Mouse (Mus musculus) spleen, adult 2 months (tissue): ENCODE results near the gene Npnt. TPM values are rescaled to one million over a fixed set of nuclear protein-coding genes. Genes with fewer than 3 reads are reported as not detected.

Source experiments
- DNase-seq, 2 experiments: peaks; one replicate each; pipeline versions ENCODE4 v3.0.0 to v3.0.0-alpha.2; 2012 to 2021; ENCODE audit warnings: low spot score in 2 of 2, low read depth in 1 of 2
- H3K27ac ChIP-seq: fragments of 200-500 bp; 2 replicates; pipeline ENCODE4 v1.5.1; 2012; ENCODE audit warnings: low read length, inconsistent platforms; ENCODE audit not compliant: insufficient read depth
- H3K27me3 ChIP-seq: fragments of 200-500 bp; 2 replicates; pipeline ENCODE4 v1.6.1; 2012; ENCODE audit warnings: mild to moderate bottlenecking, moderate library complexity, low read length, inconsistent platforms; ENCODE audit not compliant: control insufficient read depth, insufficient read depth
- H3K36me3 ChIP-seq: fragments of 200-500 bp; 2 replicates; pipeline ENCODE4 v1.6.1; 2012; ENCODE audit warnings: mild to moderate bottlenecking, low read length, inconsistent platforms; ENCODE audit not compliant: control insufficient read depth, insufficient read depth
- H3K4me1 ChIP-seq: fragments of 200-500 bp; 2 replicates; pipeline ENCODE4 v1.6.1; 2011; ENCODE audit warnings: inconsistent platforms; ENCODE audit not compliant: control insufficient read depth, insufficient read depth, insufficient read length
- H3K4me3 ChIP-seq: fragments of 200-500 bp; 2 replicates; pipeline ENCODE4 v1.5.1; 2011; ENCODE audit warnings: mild to moderate bottlenecking, inconsistent platforms; ENCODE audit not compliant: insufficient read depth, insufficient read length; ENCODE audit errors: extremely low read depth
- CTCF ChIP-seq: fragments of 200-500 bp; IDR thresholded peaks from 2 replicates; pipeline ENCODE4 v1.5.1; 2011; ENCODE audit warnings: mild to moderate bottlenecking, inconsistent platforms; ENCODE audit not compliant: insufficient read depth, insufficient read length, insufficient replicate concordance; ENCODE audit errors: extremely low read depth
- POLR2A ChIP-seq: fragments of 200-500 bp; IDR thresholded peaks from 2 replicates; pipeline ENCODE4 v1.6.1; 2011; ENCODE audit warnings: low read depth, low read length, inconsistent platforms
- WGBS: fragments of 180-500 bp; shearing (Covaris S2); methylation state at CpG from one replicate; pipeline ENCODE4 v1.1.7; 2018; 5-methylcytosine and 5-hydroxymethylcytosine counted together
- polyA plus RNA-seq: library from polyadenylated mRNA; depleted of rRNA; stranded (reverse); fragments of >200 nt; gene quantifications from 2 replicates; pipeline ENCODE4 v1.2.3, GENCODE M21; 2012

The Npnt gene
- polyA plus RNA-seq, 1 experiment = 42.8 TPM

DNA sequence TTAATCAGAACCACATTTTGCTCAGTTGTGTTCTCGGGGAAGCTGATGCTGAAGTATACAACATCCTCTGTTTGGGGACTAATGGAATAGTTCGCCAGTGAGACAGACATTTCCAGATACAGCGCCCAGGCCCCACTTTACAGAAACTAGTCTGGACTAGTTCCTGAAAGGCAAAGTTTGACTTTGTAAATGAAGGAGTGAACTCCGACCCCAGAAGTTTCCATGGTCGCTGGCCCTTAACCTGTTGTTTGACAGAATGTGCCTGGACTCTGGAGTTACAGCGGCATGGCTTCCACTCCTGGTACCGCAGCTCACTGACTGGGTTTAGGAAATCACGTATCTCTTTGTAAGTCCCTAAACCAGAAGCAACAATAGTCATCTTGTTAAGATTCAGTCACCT is 89.3 kb downstream of the Npnt start:
- Histone ChIP-seq H3K4me3 (no peak overlapping the region), H3K4me1 (no peaks in the 10 kb centered on the region), H3K27me3 (no peaks in the 10 kb centered on the region), H3K36me3 (no peaks in the 10 kb centered on the region), H3K27ac (no peak overlapping the region)
- no peak for DNase-seq
- 91% methylated on average over 8 of the region's 8 CpGs for WGBS
- no peak for TF ChIP-seq POLR2A
- no peak for TF ChIP-seq CTCF

DNA sequence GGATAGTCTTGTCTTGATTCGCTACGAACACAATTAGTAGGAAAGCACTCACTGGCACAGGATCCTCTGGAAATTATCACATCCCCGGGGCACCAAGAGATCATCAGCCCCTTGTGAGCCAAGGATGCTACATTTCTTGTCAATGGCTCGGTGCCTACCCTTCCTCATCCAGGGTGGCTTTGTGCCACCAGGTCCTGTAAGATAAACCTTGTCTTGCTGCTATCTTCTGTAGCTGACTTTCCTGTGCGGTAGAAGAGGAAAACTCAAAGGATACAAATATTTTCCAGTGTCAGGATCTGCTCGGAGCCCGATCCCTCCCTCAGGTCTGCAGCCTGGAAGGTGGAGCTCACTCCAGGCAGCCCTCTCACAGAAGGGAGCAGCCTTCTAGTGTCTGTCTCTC is 90.5 kb downstream of the Npnt start:
- Histone ChIP-seq H3K4me3 (no peak overlapping the region), H3K4me1 (no peaks in the 10 kb centered on the region), H3K36me3 (no peaks in the 10 kb centered on the region), H3K27me3 (no peaks in the 10 kb centered on the region), H3K27ac (no peak overlapping the region)
- TF ChIP-seq CTCF = no peak
- TF ChIP-seq POLR2A = no peak
- DNase-seq = no peak
- WGBS = 84% methylated on average over 7 of the region's 7 CpGs

- WGBS = 67% methylated on average over 11 of the region's 11 CpGs
- no peaks in the 10 kb centered on the region for H3K27me3 ChIP-seq
- H3K36me3 ChIP-seq = no peaks in the 10 kb centered on the region
- DNase-seq = no peak
- H3K4me3 ChIP-seq = no peak overlapping the region
- TF ChIP-seq POLR2A (no peak), CTCF (no peak)
- no peaks in the 10 kb centered on the region for H3K4me1 ChIP-seq
- H3K27ac ChIP-seq = no peak overlapping the region
These were observed 91.2 kb downstream of the Npnt start for GRCm38 (mm10) chr3:132858849-132859248.

DNA sequence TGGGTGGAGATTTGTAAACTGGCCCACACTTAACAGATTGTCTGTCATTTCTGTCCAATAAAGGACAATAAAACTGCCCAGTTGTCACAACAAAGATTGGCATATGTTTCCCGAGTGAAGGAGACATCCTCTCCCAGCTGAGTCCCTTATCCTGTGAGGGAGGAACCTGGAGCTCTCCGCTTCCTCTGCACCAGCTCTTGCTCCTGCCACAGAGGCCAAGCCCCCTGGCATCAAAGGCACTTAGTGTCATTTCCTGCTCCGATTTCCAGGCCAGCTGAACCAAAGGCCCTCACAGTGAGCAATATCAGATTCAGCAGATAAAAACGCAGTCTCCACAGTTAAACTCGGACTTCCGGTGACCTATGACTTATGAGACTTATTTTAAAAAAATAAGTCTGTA is 93.4 kb downstream of the Npnt start:
- 44% methylated on average over 6 of the region's 6 CpGs for WGBS
- H3K27me3 ChIP-seq = no peaks in the 10 kb centered on the region
- H3K27ac ChIP-seq = no peak overlapping the region
- no peak for TF ChIP-seq CTCF
- TF ChIP-seq POLR2A = no peak
- no peaks in the 10 kb centered on the region for H3K36me3 ChIP-seq
- DNase-seq = no peak
- no peaks in the 10 kb centered on the region for H3K4me1 ChIP-seq
- H3K4me3 ChIP-seq = no peak overlapping the region

GRCm38 (mm10) chr3:132855458-132856212 is 94.5 kb downstream of the Npnt start:
- Histone ChIP-seq H3K4me3 (no peak overlapping the region), H3K27ac (no peak overlapping the region), H3K4me1 (no peaks in the 10 kb centered on the region), H3K27me3 (no peaks in the 10 kb centered on the region), H3K36me3 (no peaks in the 10 kb centered on the region)
- no peak for DNase-seq
- TF ChIP-seq CTCF (no peak), POLR2A (no peak)
- 76% methylated on average over 9 of the region's 9 CpGs for whole genome bisulfite sequencing

- no peaks in the 10 kb centered on the region for H3K36me3 ChIP-seq
- 87% methylated on average over 9 of the region's 9 CpGs for WGBS
- H3K4me1 ChIP-seq = no peaks in the 10 kb centered on the region
- no peak for DNase-seq
- no peak overlapping the region for H3K4me3 ChIP-seq
- no peak overlapping the region for H3K27ac ChIP-seq
- TF ChIP-seq CTCF = no peak
- no peak for TF ChIP-seq POLR2A
- H3K27me3 ChIP-seq = no peaks in the 10 kb centered on the region
These were observed 95.8 kb downstream of the Npnt start for GRCm38 (mm10) chr3:132854271-132854670.

- Histone ChIP-seq H3K27me3 (no peaks in the 10 kb centered on the region), H3K4me3 (no peak overlapping the region), H3K4me1 (no peaks in the 10 kb centered on the region), H3K27ac (no peak overlapping the region), H3K36me3 (no peaks in the 10 kb centered on the region)
- TF ChIP-seq POLR2A = no peak
- TF ChIP-seq CTCF = no peak
- no peak for DNase-seq
- 89% methylated on average over 28 of the region's 28 CpGs for WGBS
These were observed 98.0 kb downstream of the Npnt start for GRCm38 (mm10) chr3:132851841-132852728.
